Mouse (Mus musculus): Measurements from ENCODE around the gene Sh3gl3.

Sh3gl3 gene

GRCm38 (mm10) chr7:82235486-82235885 lies 61.8 kb downstream of the Sh3gl3 start:
- no peak for DNase-seq (ENCODE audit: low read depth, low spot score)

- no peak for DNase-seq (ENCODE audit: low read depth, low spot score)
Observed at GRCm38 (mm10) chr7:82236152-82236898, 62.7 kb downstream of the Sh3gl3 start.

DNA sequence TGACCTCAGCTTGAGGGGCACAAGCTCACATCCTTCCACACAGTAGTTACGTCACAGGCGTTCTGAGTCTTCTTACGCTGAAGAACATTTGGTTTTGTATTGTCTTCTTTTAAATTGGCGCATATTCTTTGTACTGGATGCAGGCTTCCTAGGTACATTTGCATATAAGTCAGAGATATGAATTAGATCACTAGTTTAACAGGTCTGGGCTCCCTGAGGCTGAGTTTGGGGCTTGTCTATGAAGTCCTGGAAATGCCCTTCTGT lies 63.2 kb downstream of the Sh3gl3 start:
- no peak for DNase-seq (ENCODE audit: low read depth, low spot score)

- no peak for DNase-seq (ENCODE audit: low read depth, low spot score)
Observed at GRCm38 (mm10) chr7:82240424-82241240, 67.0 kb downstream of the Sh3gl3 start.

- DNase-seq (ENCODE audit: low read depth, low spot score): no peak
Observed at GRCm38 (mm10) chr7:82244701-82245100, 71.1 kb downstream of the Sh3gl3 start.

GRCm38 (mm10) chr7:82248953-82249695 lies 75.5 kb downstream of the Sh3gl3 start:
- no peak for DNase-seq (ENCODE audit: low read depth, low spot score)

- DNase-seq (ENCODE audit: low read depth, low spot score): no peak
Observed at GRCm38 (mm10) chr7:82253309-82253708, 79.7 kb downstream of the Sh3gl3 start.

- DNase-seq (ENCODE audit: low read depth, low spot score): no peak
Observed at GRCm38 (mm10) chr7:82256936-82257335, 83.3 kb downstream of the Sh3gl3 start.

DNA sequence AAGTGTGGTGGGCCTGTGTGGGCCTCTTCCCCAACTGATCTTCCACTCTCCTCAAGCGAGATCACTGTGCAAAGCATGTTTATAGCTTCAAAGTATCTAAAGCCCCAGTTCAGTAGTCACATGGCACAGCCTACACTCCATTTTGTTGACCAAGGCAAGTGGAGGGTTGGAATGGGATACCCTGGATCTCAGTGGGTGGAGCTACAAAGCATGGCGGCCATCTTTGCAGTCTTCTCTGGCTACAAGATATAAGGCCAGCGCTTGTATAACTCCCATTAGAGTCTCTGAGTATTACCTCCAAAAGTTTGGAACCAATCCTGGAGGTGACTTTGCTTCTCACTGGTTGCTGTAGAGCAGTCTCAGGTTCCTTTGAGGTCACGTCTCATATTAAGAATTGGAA lies 83.9 kb downstream of the Sh3gl3 start:
- no peak for DNase-seq (ENCODE audit: low read depth, low spot score)

GRCm38 (mm10) chr7:82260210-82260609 lies 86.6 kb downstream of the Sh3gl3 start:
- DNase-seq (ENCODE audit: low read depth, low spot score): peak; percentile 58

DNA sequence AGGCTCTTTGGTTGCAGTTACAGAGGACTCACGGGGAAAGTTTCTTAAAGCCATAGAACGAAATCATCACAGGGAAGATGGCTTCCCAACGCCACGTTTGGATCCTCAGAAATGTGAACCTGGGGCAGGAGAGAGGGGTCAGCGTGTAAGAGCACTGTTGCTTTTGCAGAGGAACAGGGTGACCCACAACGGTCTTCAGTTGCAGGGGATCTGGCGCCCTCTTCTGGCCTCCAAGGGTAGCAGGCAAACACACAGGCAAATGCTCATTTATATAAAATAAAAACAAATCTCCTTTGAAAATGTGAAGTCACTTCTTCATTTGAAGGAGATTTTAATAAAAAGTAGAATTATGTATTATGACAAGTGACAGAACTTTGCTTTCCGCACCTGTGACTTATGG lies 89.5 kb downstream of the Sh3gl3 start:
- DNase-seq (ENCODE audit: low read depth, low spot score): peak; percentile 69

DNA sequence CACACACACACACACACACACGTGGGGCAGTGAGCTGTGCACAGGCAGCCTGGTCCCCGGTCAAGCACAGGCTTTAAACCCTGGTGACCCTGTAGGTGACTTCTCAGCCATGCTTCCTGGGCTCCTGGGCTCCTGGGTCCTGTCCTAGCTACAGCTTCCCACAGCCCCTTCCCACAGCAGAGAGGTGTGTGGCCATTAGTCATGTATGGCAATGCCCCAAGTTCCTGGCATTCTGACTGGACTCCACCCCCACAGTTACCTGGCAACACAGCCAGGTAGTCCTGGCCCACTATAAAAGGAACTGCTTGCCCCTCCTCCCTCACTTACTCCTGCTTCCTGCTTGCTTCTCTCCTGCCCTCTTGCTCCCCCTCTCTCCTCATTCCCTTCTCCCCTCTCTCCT lies 90.5 kb downstream of the Sh3gl3 start:
- no peak for DNase-seq (ENCODE audit: low read depth, low spot score)

DNA sequence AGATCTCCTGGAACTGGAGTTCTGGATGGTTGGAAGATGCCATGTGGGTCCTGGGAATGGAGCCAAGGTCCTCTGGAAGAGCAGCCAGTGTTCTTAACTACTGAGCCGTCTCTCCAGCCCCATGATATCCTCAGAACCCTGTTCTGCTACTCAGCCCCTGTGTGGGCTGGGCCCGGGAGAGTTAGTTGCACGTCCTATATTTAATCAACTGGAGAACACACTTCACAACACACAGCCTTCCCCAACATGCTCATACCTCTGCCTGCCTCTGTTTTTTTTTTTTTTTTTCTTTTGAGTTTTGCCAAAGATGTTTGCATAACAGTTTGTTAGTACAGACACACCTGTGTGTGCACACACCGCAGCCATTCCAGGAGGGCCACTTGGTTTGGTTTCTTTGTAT lies 91.7 kb downstream of the Sh3gl3 start:
- no peak for DNase-seq (ENCODE audit: low read depth, low spot score)

GRCm38 (mm10) chr7:82269948-82270347 lies 96.3 kb downstream of the Sh3gl3 start:
- DNase-seq (ENCODE audit: low read depth, low spot score): no peak

DNA sequence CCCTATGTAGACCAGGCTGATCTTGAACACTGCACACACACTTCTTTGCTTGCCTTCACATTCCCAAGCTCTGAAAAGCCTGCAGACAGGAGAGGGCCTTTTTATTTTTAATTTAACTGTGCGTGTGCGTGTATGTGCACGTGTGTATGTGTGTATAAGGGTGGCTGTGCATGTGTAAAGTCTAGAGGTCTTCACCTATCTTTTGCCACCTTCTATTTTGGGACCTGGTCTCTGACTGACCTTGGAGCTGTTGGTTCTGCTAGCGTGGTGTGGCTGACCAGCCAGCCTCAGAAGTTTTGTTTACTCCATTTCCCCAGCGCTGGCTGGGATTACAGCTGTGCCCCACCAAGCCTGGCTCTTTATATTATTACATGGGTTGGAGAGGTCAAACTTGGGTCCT lies 98.1 kb downstream of the Sh3gl3 start:
- DNase-seq (ENCODE audit: low read depth, low spot score): no peak

- DNase-seq (ENCODE audit: low read depth, low spot score): peak; percentile 41
Observed at GRCm38 (mm10) chr7:82272875-82273274, 99.2 kb downstream of the Sh3gl3 start.

GRCm38 (mm10) chr7:82274011-82274709 lies 100.5 kb downstream of the Sh3gl3 start:
- DNase-seq (ENCODE audit: low read depth, low spot score): peak; percentile 68

- DNase-seq (ENCODE audit: low read depth, low spot score): no peak
Observed at GRCm38 (mm10) chr7:82274975-82275374, 101.3 kb downstream of the Sh3gl3 start.

- DNase-seq (ENCODE audit: low read depth, low spot score): no peak
Observed at GRCm38 (mm10) chr7:82275529-82276204, 102.0 kb downstream of the Sh3gl3 start.

GRCm38 (mm10) chr7:82282011-82282410 lies 108.4 kb downstream of the Sh3gl3 start:
- no peak for DNase-seq (ENCODE audit: low read depth, low spot score)

GRCm38 (mm10) chr7:82282464-82282863 lies 108.8 kb downstream of the Sh3gl3 start:
- no peak for DNase-seq (ENCODE audit: low read depth, low spot score)

All from forelimb bud, embryonic 11.5 days (tissue).